8 mouse cellular contexts compared by ENCODE assay signal in genomic region chr11:31828011-31828770, GRCm38 (mm10). TPM values are rescaled to one million over a fixed set of nuclear protein-coding genes. Genes with fewer than 3 reads are reported as not detected.
DNase-seq lines count a peak whose midpoint lies in the region; ATAC-seq and TF ChIP-seq lines count a peak whose summit lies in the region.

No protein-coding gene starts in this region.

- H3K4me1 ChIP-seq in limb, embryonic 14.5 days (ENCODE audit: control insufficient read depth, insufficient read depth, low read length), result 0 out of 2 replicates have a peak, but pooled peaks cover 3% of the 10 kb centered on the region
- peaks cover 24% of the 10 kb centered on the region; the same call in 1 of the 2 replicates for H3K4me1 ChIP-seq in limb, embryonic 10.5 days
- H3K4me1 ChIP-seq in embryonic facial prominence, embryonic 14.5 days (ENCODE audit: control insufficient read depth, insufficient read depth, low read length), result peaks cover 3% of the 10 kb centered on the region; the same call in 1 of the 2 replicates
- peaks cover 20% of the 10 kb centered on the region for H3K4me1 ChIP-seq in kidney, postnatal 0 days (replicated peaks; ENCODE audit: insufficient read depth, low read length)

- no peaks in the 10 kb centered on the region for H3K9me3 ChIP-seq in limb, embryonic 14.5 days (ENCODE audit: control insufficient read depth, low read length)
- no peaks in the 10 kb centered on the region for H3K9me3 ChIP-seq in limb, embryonic 10.5 days (replicated peaks)
- no peaks in the 10 kb centered on the region for H3K9me3 ChIP-seq in embryonic facial prominence, embryonic 14.5 days (ENCODE audit: control insufficient read depth, low read length)
- H3K9me3 ChIP-seq in kidney, postnatal 0 days (replicated peaks; ENCODE audit: low read length), result no peaks in the 10 kb centered on the region

- peak; percentile 41 for DNase-seq in limb, embryonic 14.5 days (ENCODE audit: low spot score)
- no peak for DNase-seq in limb, embryonic 10.5 days (ENCODE audit: low spot score)
- peak; percentile 58 for DNase-seq in embryonic facial prominence, embryonic 14.5 days (ENCODE audit: low spot score)
- DNase-seq in kidney, postnatal 0 days (ENCODE audit: low spot score), result peak; percentile 82
- DNase-seq in retina, postnatal 1 day, result peak; percentile 29
- DNase-seq in cerebellum, adult 18-20 months, result no peak
- DNase-seq in testis, postnatal 10 days (ENCODE audit: low spot score), result no peak

- 69% methylated on average over 4 of the region's 4 CpGs for WGBS in limb, embryonic 14.5 days
- WGBS in limb, embryonic 10.5 days, result 75% methylated on average over 4 of the region's 4 CpGs
- 57% methylated on average over 4 of the region's 4 CpGs for WGBS in embryonic facial prominence, embryonic 14.5 days
- 47% methylated on average over 4 of the region's 4 CpGs for WGBS in kidney, postnatal 0 days

- peak; percentile 55 for ATAC-seq in limb, embryonic 14.5 days (ENCODE audit: low FRiP score, low read depth)
- ATAC-seq in embryonic facial prominence, embryonic 14.5 days (ENCODE audit: low read depth), result no peak; the same call in 1 of the 2 replicates
- peak; percentile 76 for ATAC-seq in kidney, postnatal 0 days (replicated peaks; ENCODE audit: low FRiP score, low read depth)
- no peak for ATAC-seq in inflammation-experienced regulatory T-cells, adult 6 months

- no peak overlapping the region for H3K4me3 ChIP-seq in limb, embryonic 14.5 days (replicated peaks; ENCODE audit: low read length)
- no peak overlapping the region for H3K4me3 ChIP-seq in limb, embryonic 10.5 days
- no peak overlapping the region for H3K4me3 ChIP-seq in embryonic facial prominence, embryonic 14.5 days (ENCODE audit: low read depth, low read length)
- H3K4me3 ChIP-seq in kidney, postnatal 0 days (replicated peaks; ENCODE audit: low read depth, low read length), result no peak overlapping the region

- H3K27ac ChIP-seq in limb, embryonic 14.5 days (replicated peaks; ENCODE audit: low read depth, low read length), result no peak overlapping the region
- no peak overlapping the region for H3K27ac ChIP-seq in limb, embryonic 10.5 days
- no peak overlapping the region for H3K27ac ChIP-seq in embryonic facial prominence, embryonic 14.5 days (replicated peaks; ENCODE audit: low read depth, low read length)
- peak overlapping the region; percentile 85 for H3K27ac ChIP-seq in kidney, postnatal 0 days

- H3K36me3 ChIP-seq in limb, embryonic 14.5 days (ENCODE audit: control insufficient read depth, insufficient read depth, low read length), result no peaks in the 10 kb centered on the region
- H3K36me3 ChIP-seq in limb, embryonic 10.5 days, result no peaks in the 10 kb centered on the region
- H3K36me3 ChIP-seq in embryonic facial prominence, embryonic 14.5 days (ENCODE audit: control insufficient read depth, insufficient read depth, low read length), result no peaks in the 10 kb centered on the region
- no peaks in the 10 kb centered on the region for H3K36me3 ChIP-seq in kidney, postnatal 0 days (ENCODE audit: insufficient read depth, low read length)

- H3K9ac ChIP-seq in limb, embryonic 14.5 days (ENCODE audit: low read depth, low read length, severe bottlenecking), result no peak overlapping the region
- H3K9ac ChIP-seq in embryonic facial prominence, embryonic 14.5 days (ENCODE audit: low read depth, low read length), result no peak overlapping the region
- no peak overlapping the region for H3K9ac ChIP-seq in kidney, postnatal 0 days (ENCODE audit: low read depth, low read length)

- no peak for TF ChIP-seq POLR2A in limb, embryonic 14.5 days (IDR thresholded peaks at IDR 0.05; ENCODE audit: borderline replicate concordance, extremely low read depth, insufficient read depth, insufficient read length)

- no peaks in the 10 kb centered on the region for H3K27me3 ChIP-seq in limb, embryonic 14.5 days (ENCODE audit: control insufficient read depth, insufficient read depth, low read length)
- H3K27me3 ChIP-seq in limb, embryonic 10.5 days (ENCODE audit: low read depth, poor library complexity, severe bottlenecking), result no peaks in the 10 kb centered on the region
- no peaks in the 10 kb centered on the region for H3K27me3 ChIP-seq in embryonic facial prominence, embryonic 14.5 days (replicated peaks; ENCODE audit: control insufficient read depth, insufficient read depth, low read length)
- no peaks in the 10 kb centered on the region for H3K27me3 ChIP-seq in kidney, postnatal 0 days (ENCODE audit: insufficient read depth, low read length)

- no peak overlapping the region for H3K4me2 ChIP-seq in limb, embryonic 14.5 days (replicated peaks; ENCODE audit: low read depth, low read length, severe bottlenecking)
- no peak overlapping the region for H3K4me2 ChIP-seq in embryonic facial prominence, embryonic 14.5 days (ENCODE audit: low read depth, low read length)
- H3K4me2 ChIP-seq in kidney, postnatal 0 days (ENCODE audit: low read length), result no peak overlapping the region

- no peak for TF ChIP-seq CTCF in kidney, postnatal 0 days (IDR thresholded peaks at IDR 0.05; ENCODE audit: low read depth)

RNA-seq across cellular contexts. Expression of gene Cpeb4, which starts 43.8 kb away (rescaled TPM):
- 6.5 and 7.5 TPM in 2 replicates for polyA plus RNA-seq in limb, embryonic 14.5 days (2012; rRNA removed)
- polyA plus RNA-seq in limb, embryonic 14.5 days (2014; fragmentation: Nextera tagmentation; extraction: Ambion mirVana), result 4.9 and 5.1 TPM in 2 replicates
- 1.0 and 1.7 TPM in 2 replicates for polyA plus RNA-seq in limb, embryonic 10.5 days (2016; fragmentation: Nextera tagmentation; extraction: Ambion mirVana)
- 6.7 and 8.4 TPM in 2 replicates for polyA plus RNA-seq in embryonic facial prominence, embryonic 14.5 days (2014; fragmentation: Nextera tagmentation; extraction: Ambion mirVana)
- polyA plus RNA-seq in kidney, postnatal 0 days (2015; fragmentation: Nextera tagmentation; extraction: Ambion mirVana), result 6.1 and 6.7 TPM in 2 replicates
- polyA plus RNA-seq in inflammation-experienced regulatory T-cells, adult 6 months (2017; shearing (Covaris generic)), result 1 to 10 TPM; 5.3 to 7.4 (median 7.0) TPM

Comparison
In these comparisons a context has a peak if more than half of its experiments do, and no peak if none do; other contexts are left out.
1. DNase-seq: peak in limb, embryonic 14.5 days (single experiment), embryonic facial prominence, embryonic 14.5 days (single experiment), kidney, postnatal 0 days (single experiment) and retina, postnatal 1 day (single experiment); none in limb, embryonic 10.5 days (single experiment), cerebellum, adult 18-20 months (0 of 2) and testis, postnatal 10 days (single experiment).
2. ATAC-seq: peak in limb, embryonic 14.5 days (single experiment) and kidney, postnatal 0 days (single experiment); none in embryonic facial prominence, embryonic 14.5 days (single experiment) and inflammation-experienced regulatory T-cells, adult 6 months (single experiment).